Mouse (Mus musculus) adrenal gland, adult 2 months (tissue): ENCODE measurements around the gene Fam209. TPM values are rescaled to one million over a fixed set of nuclear protein-coding genes. Genes with fewer than 3 reads are reported as not detected.

Experiments
- DNase-seq: peaks from one replicate; pipeline ENCODE4 v3.0.0; 2021
- long read RNA-seq: library from polyadenylated mRNA; stranded (forward); transcript quantifications from one replicate; pipeline ENCODE4 v2.0.0, GENCODE M21; 2021
- polyA plus RNA-seq: library from polyadenylated mRNA; depleted of rRNA; stranded (reverse); fragments of >200 nt; gene quantifications from 2 replicates; pipeline ENCODE4 v1.2.3, GENCODE M21; 2012; rRNA removed
- total RNA-seq, 2 experiments: library from RNA; stranded (reverse); gene quantifications; 2 replicates each; pipeline ENCODE4 v1.2.3; 2021

Fam209 gene
- not detected for total RNA-seq
- polyA plus RNA-seq, result 0.17 and 0.31 TPM in 2 replicates
- long read RNA-seq, result 0 reads

GRCm38 (mm10) chr2:172472318-172472717, at the start of gene Fam209:
Gene Fam209 (plus strand): TSS chr2:172472520.
- DNase-seq, result no peak

DNA sequence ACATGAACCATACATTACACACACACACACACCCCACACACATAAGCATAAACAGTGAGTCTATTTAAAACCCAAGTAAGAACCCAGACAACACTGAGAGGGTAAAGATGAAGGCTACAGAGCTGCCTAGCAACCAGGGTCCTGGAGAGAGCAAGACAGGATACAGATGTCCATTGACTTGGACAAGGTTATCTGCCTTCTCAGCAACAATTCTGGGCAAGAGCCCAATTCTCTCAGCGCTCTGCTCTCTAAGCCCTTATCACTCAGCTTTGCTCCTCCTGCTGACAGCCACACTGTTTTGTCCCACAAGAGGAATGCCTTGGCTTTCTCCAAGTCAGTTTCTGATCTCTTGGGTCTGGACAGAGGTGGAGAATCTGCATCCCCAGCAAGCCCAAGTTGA, 41.7 kb upstream of the Fam209 start:
- DNase-seq, result peak; percentile 34

GRCm38 (mm10) chr2:172433746-172434145, 38.6 kb upstream of the Fam209 start:
- DNase-seq, result no peak

DNA sequence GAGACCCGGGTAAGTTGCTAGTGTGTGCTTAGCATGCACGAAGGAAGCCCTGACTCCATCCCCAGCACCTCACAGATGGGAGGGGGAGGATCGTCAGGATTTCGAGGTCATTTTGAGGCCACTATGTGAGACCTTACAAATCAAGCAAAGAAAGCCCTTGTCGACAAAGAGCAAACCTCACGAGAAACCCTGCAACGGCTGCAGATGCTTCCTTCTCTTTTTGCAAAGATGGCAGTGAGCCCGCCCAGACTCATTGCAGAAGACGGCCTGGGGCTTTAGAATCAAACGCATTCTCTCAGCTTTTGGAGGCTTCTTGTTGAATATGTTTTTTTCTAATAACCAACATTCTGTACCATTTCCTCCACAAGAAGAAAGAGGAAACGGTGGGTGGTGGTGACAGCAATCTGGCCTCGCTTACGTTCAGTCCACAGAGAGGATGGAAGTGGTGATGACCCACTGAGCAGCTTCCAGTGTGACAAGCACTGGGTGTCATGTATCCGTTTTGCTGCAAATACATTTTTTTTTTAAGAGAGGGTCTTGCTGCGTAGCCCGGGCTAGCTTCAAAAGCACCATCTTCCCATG, 34.9 kb upstream of the Fam209 start:
- no peak for DNase-seq

DNA sequence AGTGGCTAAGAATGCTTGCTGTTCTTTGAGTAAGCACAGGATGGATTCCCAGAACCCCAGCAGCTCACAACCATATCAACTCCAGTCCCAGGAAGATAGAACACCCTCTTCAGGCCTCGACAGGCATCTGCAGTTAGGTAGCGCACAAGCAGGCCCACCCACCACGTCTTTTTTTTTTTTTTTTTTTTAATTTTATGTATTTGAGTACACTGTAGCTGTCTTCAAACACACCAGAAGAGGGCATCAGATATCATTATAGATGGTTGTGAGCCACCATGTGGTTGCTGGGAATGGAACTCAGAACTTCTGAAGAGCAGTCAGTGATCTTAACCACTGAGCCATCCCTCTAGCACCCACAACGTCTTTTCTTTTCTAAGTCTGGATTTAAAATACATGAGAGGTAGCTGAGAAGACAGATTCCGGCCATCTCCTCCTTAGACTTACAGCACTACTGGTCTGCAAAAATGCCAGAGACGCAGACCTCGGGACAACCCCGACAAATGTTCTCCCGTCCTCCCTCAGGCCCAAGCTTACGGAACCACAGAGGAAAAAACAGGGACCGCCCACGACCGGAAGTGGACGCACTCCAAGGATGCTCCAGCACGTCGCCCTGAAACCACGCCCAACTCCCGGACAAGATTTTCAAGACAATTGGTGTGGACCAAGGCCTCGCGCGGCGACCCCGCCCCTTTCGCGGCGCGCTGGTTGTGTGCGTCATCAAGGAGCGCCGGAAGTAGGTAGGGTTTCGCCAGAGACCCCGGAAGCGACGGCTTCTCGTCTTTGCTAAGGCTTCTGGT, 32.3 kb upstream of the Fam209 start, which contains the start of gene Rtf2:
Gene Rtf2 (plus strand): TSS at position 714 of the 797 bp plus-strand sequence.
- peak; percentile 99 for DNase-seq

GRCm38 (mm10) chr2:172440640-172441005, 31.7 kb upstream of the Fam209 start:
- DNase-seq, result no peak

DNA sequence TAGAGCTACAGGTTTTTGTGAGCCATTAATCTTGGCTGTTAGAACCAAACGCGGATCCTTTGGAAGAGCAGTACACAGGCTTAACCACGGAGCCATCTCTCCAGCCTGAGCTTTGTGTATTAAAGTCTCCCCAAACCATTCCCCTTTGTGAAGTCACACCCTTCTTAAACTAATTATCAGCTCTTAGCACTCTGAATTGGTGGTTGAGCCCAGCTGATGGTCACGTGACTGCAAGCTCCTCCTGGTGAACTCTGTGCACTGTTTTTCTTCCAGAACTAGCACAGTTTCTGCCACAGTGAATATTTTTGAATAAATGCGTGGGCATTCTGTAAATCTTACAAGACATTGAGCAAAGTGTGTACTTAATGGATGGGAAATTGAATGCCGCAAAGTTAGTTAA, 31.1 kb upstream of the Fam209 start:
- no peak for DNase-seq

- no peak for DNase-seq
Measured at GRCm38 (mm10) chr2:172445617-172446016, 26.7 kb upstream of the Fam209 start.

DNA sequence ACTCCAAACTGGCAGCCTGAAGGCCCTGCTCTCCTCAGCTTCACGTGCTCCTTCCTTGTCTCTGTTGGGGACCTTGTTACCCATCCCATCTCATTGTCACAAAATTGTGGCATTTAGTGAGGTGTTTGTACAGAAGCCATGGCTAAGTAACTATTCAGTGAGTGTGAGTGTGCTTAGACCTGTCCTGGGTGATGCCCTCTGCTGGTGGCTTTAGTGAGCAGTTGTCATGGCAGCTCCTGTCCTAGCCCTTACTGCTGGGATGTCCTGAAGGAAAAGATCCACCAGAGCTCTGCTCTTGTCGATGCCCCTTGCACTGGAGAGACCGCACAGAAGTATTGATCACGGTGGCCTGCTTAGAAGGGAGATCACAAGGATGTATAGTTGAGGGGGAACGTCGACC, 25.0 kb upstream of the Fam209 start:
- no peak for DNase-seq

DNA sequence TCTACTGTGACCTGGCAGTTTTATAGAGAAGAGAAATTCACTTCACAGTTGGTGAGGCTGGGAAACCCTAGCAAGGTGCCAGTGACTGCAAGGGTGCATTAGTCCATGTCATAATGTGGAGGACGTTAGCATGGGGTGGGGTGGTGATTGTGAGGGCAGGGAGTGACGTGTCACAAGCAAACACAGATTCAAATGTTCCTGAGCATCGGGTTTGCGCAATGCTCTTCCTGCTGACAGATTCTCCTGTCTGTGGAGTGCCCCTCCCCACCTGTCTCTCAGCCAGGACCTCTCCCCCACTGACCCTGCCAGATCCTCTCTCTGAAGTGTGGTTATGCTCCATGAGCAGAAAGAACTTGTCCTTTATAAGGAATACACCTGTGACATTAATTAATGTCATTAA, 24.0 kb upstream of the Fam209 start:
- DNase-seq, result peak; percentile 28

GRCm38 (mm10) chr2:172450640-172451039, 21.7 kb upstream of the Fam209 start:
- DNase-seq, result no peak

GRCm38 (mm10) chr2:172452031-172452430, 20.3 kb upstream of the Fam209 start:
- DNase-seq, result no peak

GRCm38 (mm10) chr2:172452458-172452857, 19.9 kb upstream of the Fam209 start:
- no peak for DNase-seq

DNA sequence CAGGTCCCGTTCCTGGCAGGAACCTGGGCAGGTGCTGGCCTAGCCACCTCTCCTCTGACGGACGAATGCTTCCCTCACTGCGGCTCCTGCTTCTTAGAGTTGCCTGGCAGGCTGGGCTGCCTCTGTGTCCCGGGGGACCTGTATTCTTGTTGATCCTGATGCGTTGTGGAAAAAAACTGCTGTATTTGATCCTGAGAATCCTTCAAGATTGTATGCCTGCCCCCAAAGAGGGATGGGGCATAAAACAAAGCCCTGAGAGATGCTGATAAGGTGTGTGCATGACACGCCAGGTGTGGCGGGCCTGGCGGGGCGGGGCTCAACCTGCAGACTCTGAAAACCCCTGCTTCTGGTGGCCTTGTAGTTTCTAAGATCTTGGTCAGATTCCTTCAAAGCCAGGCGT, 13.8 kb upstream of the Fam209 start, which contains the start of gene Gcnt7:
Gene Gcnt7 (minus strand): TSS at position 101 of the 400 bp plus-strand sequence.
- no peak for DNase-seq

GRCm38 (mm10) chr2:172460647-172461046, 11.7 kb upstream of the Fam209 start:
- peak; percentile 36 for DNase-seq

DNA sequence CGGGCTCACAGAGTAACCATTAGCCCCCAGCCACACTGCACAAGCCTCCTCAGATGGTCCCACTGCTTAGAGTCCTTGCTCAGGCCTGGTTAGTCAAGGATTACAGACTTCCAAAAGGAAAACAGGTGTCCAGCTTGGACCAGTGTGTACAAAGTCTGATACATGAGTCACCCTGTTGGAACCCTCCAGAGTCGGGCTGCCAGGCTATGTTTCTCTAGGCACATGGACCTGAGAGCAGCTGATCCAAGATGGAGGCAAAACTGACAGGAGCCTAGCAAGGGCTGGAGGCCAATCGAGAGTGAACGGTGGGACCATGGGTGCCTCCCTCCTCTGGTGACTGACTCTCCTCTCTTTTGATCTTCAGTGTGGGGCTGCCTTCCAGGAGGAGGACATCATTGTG, 9.5 kb upstream of the Fam209 start:
- no peak for DNase-seq

- DNase-seq, result peak; percentile 74
Measured at GRCm38 (mm10) chr2:172466427-172467132, 5.7 kb upstream of the Fam209 start.

- peak; percentile 74 for DNase-seq
Measured at GRCm38 (mm10) chr2:172467206-172467605, 5.1 kb upstream of the Fam209 start.

GRCm38 (mm10) chr2:172468346-172468819, 3.9 kb upstream of the Fam209 start:
- peak; percentile 90 for DNase-seq

DNA sequence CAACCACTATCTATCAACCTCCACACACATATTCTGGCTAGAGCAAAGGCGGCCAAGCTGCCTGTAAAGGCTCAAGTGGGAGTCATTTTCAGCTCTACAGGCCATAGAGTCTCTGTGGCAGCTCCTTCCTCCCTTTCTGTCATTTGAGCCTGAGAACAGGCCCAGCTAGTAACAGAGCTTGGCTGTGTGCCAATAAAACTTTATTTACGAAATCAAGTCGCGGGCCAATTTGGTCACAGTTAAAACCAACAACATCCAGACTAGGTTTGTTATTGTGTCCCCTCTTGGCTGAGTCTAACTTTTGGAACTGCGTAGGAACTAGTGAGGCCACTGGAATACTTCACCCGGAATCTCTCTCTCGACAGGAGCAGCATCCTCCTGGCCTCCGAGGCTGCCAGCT, 1.3 kb downstream of the Fam209 start:
- no peak for DNase-seq

DNA sequence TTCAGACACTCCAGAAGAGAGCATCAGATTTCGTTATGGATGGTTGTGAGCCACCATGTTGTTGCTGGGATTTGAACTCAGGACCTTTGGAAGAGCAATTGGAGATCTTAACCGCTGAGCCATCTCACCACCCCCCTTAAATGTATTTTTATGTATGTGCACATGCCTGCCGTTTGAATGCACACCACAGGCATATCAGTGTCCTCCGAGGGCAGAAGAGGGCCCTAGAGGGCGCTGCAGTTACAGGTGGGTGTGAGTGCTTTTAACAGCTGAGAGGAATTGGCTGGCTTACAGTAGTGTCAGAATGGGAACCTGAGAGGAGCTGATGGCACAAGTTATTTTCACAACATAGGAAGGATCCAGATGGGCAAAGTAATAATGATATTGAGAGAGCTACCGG, 2.6 kb downstream of the Fam209 start:
- peak; percentile 27 for DNase-seq

DNA sequence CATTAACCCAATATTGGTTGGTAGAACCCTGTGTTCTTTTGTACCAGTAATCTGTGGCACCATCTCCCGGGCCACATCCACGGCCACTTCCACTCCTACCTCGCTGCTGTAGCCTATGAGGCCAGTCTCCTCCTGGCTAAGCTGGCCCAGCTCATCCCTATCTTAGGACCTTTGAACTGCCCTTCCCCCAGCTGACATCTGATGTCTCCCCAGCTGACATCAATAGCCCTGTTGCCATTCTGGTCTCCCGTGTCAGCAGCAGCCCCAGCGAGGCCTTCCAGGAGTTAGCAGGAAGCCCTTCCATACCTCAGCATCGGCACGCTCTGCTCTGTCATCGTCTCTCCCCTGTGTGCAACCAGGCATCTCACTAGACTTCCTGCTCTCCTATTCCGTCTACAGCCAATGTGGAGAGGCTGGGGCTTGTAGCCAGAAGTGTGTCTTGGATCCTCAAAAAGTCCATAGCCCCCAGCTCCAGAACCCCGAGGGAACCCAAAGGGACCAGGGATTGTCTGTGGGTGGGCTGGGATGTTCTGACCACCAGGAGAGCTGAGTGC, 4.5 kb downstream of the Fam209 start:
- DNase-seq, result no peak
